In genomic region chr4:109253664-109254151, GRCm38 (mm10) we compare ENCODE assay signal across 14 mouse cellular contexts. TPM values are rescaled to one million over a fixed set of nuclear protein-coding genes. Genes with fewer than 3 reads are reported as not detected.
DNase-seq lines count a peak whose midpoint lies in the region; ATAC-seq and TF ChIP-seq lines count a peak whose summit lies in the region.
"Had no signal": no experiment of that assay in that cellular context is flagged by ENCODE, and none has a peak within 500 bp of the region (broad histone marks: within the 10 kb centered on the region; RNA-seq: fewer than 3 reads in every experiment).

No protein-coding gene starts in this region.

- no peaks in the 10 kb centered on the region for H3K36me3 ChIP-seq in heart, embryonic 12.5 days
- H3K36me3 ChIP-seq in liver, embryonic 16.5 days (ENCODE audit: control insufficient read depth, insufficient read depth): no peaks in the 10 kb centered on the region
- H3K36me3 ChIP-seq in forebrain, postnatal 0 days (ENCODE audit: insufficient read depth): no peaks in the 10 kb centered on the region
- H3K36me3 ChIP-seq: limb, embryonic 12.5 days had no signal

- TF ChIP-seq CTCF in forebrain, postnatal 0 days (IDR thresholded peaks at IDR 0.05; ENCODE audit: low read depth): no peak

- H3K27me3 ChIP-seq in heart, embryonic 12.5 days (replicated peaks): no peaks in the 10 kb centered on the region
- H3K27me3 ChIP-seq in liver, embryonic 16.5 days (ENCODE audit: control insufficient read depth, insufficient read depth, low read depth, low read length): no peaks in the 10 kb centered on the region
- H3K27me3 ChIP-seq in forebrain, postnatal 0 days (ENCODE audit: insufficient read depth, low read length): no peaks in the 10 kb centered on the region
- H3K27me3 ChIP-seq: limb, embryonic 12.5 days had no signal

- no peak for ATAC-seq in heart, embryonic 12.5 days (ENCODE audit: insufficient number of reproducible peaks, low FRiP score)
- no peak for ATAC-seq in liver, embryonic 16.5 days (ENCODE audit: low read depth)
- ATAC-seq in monocyte, adult 5-6 weeks (replicated peaks; ENCODE audit: insufficient number of reproducible peaks, low FRiP score, low TSS enrichment, poor library complexity, severe bottlenecking): 0 out of 2 replicates have a peak, but pooled peaks have one; percentile 37
- ATAC-seq in forebrain, postnatal 0 days: no peak

- H3K4me1 ChIP-seq in heart, embryonic 12.5 days (replicated peaks): peaks cover 12% of the 10 kb centered on the region; the same call in 1 of the 2 replicates
- H3K4me1 ChIP-seq in liver, embryonic 16.5 days (ENCODE audit: control insufficient read depth, low read depth, low read length): peaks cover 26% of the 10 kb centered on the region
- no peaks in the 10 kb centered on the region for H3K4me1 ChIP-seq in forebrain, postnatal 0 days (ENCODE audit: insufficient read depth)
- H3K4me1 ChIP-seq: limb, embryonic 12.5 days had no signal

- intact Hi-C loops in left cerebral cortex, postnatal 4 days (cut with DNase I): no loop called here

- peak; percentile 41 for DNase-seq in c-Kit-positive CD71-positive TER-119-positive erythroid progenitor cells, embryonic 14.5 days (ENCODE audit: low spot score)
- no peak for DNase-seq in left cerebral cortex, postnatal 4 days
- DNase-seq in forebrain, postnatal 0 days: no peak
- no peak for DNase-seq in cerebellum, postnatal 10 days
- DNase-seq: adrenal gland, postnatal 10 days; cerebellum, postnatal 14 days; kidney, postnatal 25 days; right cerebral cortex, adult 18-20 months; thymus, adult 2 months had no signal

- WGBS in heart, embryonic 12.5 days: 59% methylated on average over 11 of the region's 11 CpGs
- WGBS in liver, embryonic 16.5 days (ENCODE audit: insufficient replicate concordance): 21% methylated on average over 11 of the region's 11 CpGs
- WGBS in forebrain, postnatal 0 days: 80% methylated on average over 11 of the region's 11 CpGs

- H3K9ac ChIP-seq in heart, embryonic 12.5 days: no peak overlapping the region
- H3K9ac ChIP-seq in liver, embryonic 16.5 days (ENCODE audit: low read depth, low read length): peak overlapping the region; percentile 31; the same call in 1 of the 2 replicates
- no peak overlapping the region for H3K9ac ChIP-seq in forebrain, postnatal 0 days
- H3K9ac ChIP-seq: limb, embryonic 12.5 days had no signal

- no peak overlapping the region for H3K4me3 ChIP-seq in heart, embryonic 12.5 days
- peak overlapping the region; percentile 21; the same call in 1 of the 2 replicates for H3K4me3 ChIP-seq in liver, embryonic 16.5 days (ENCODE audit: low read depth, low read length)
- H3K4me3 ChIP-seq in forebrain, postnatal 0 days (ENCODE audit: low read depth, low read length): no peak overlapping the region
- H3K4me3 ChIP-seq: limb, embryonic 12.5 days; myocyte had no signal

- H3K4me2 ChIP-seq in heart, embryonic 12.5 days: no peak overlapping the region
- H3K4me2 ChIP-seq in liver, embryonic 16.5 days (ENCODE audit: low read depth, low read length): peak overlapping the region; percentile 44
- H3K4me2 ChIP-seq in forebrain, postnatal 0 days (ENCODE audit: low read depth): no peak overlapping the region
- H3K4me2 ChIP-seq: limb, embryonic 12.5 days had no signal

- no peaks in the 10 kb centered on the region for H3K9me3 ChIP-seq in heart, embryonic 12.5 days (replicated peaks)
- no peaks in the 10 kb centered on the region for H3K9me3 ChIP-seq in liver, embryonic 16.5 days (replicated peaks; ENCODE audit: control insufficient read depth, low read length)
- no peaks in the 10 kb centered on the region for H3K9me3 ChIP-seq in forebrain, postnatal 0 days (ENCODE audit: low read length)
- H3K9me3 ChIP-seq: limb, embryonic 12.5 days had no signal

- 0 out of 2 replicates have a peak overlapping the region, but pooled peaks have one; percentile 20 for H3K27ac ChIP-seq in heart, embryonic 12.5 days (ENCODE audit: poor library complexity, severe bottlenecking)
- H3K27ac ChIP-seq in liver, embryonic 16.5 days (ENCODE audit: low read length): peak overlapping the region; percentile 65
- no peak overlapping the region for H3K27ac ChIP-seq in forebrain, postnatal 0 days (ENCODE audit: low read depth, low read length)
- H3K27ac ChIP-seq: limb, embryonic 12.5 days had no signal

RNA-seq across cellular contexts. Expression of gene Calr4, which starts 19.4 kb away (rescaled TPM):
- polyA plus RNA-seq in heart, embryonic 12.5 days (2016; fragmentation: Nextera tagmentation; extraction: Ambion mirVana): 0.60 and 0.61 TPM in 2 replicates
- not detected in 2 replicates for polyA plus RNA-seq in liver, embryonic 16.5 days (2015; fragmentation: Nextera tagmentation; extraction: Ambion mirVana)
- total RNA-seq in monocyte, adult 5-6 weeks (2017): not detected in 3 replicates
- under 1 TPM in 1 of 2 experiments, not detected in 1; 0.46 TPM for total RNA-seq in left cerebral cortex, postnatal 4 days (2021)
- 0.23 and 0.62 TPM in 2 replicates for total RNA-seq in forebrain, postnatal 0 days (2014; rRNA removed)
- polyA plus RNA-seq in forebrain, postnatal 0 days (2015; fragmentation: Nextera tagmentation; extraction: Ambion mirVana): 0.08 and 0.29 TPM in 2 replicates
- polyA plus RNA-seq: limb, embryonic 12.5 days; thymus, adult 2 months had no signal

RNA-seq across cellular contexts. Expression of gene Eps15, which starts 26.4 kb away (rescaled TPM):
- 41.6 and 44.4 TPM in 2 replicates for polyA plus RNA-seq in heart, embryonic 12.5 days (2016; fragmentation: Nextera tagmentation; extraction: Ambion mirVana)
- 35.7 and 37.5 TPM in 2 replicates for polyA plus RNA-seq in liver, embryonic 16.5 days (2015; fragmentation: Nextera tagmentation; extraction: Ambion mirVana)
- total RNA-seq in monocyte, adult 5-6 weeks (2017): 83.5 to 103 TPM (median 93.7 TPM) in 3 replicates
- 100 to 1,000 TPM in 1 of 2 experiments, 10 to 100 TPM in 1; 97.7 to 103 TPM for total RNA-seq in left cerebral cortex, postnatal 4 days (2021)
- 108 and 109 TPM in 2 replicates for total RNA-seq in forebrain, postnatal 0 days (2014; rRNA removed)
- polyA plus RNA-seq in forebrain, postnatal 0 days (2015; fragmentation: Nextera tagmentation; extraction: Ambion mirVana): 33.1 and 42.6 TPM in 2 replicates

RNA-seq across cellular contexts. Expression of gene Osbpl9, which starts 51.6 kb away (rescaled TPM):
- polyA plus RNA-seq in heart, embryonic 12.5 days (2016; fragmentation: Nextera tagmentation; extraction: Ambion mirVana): 48.3 and 53.0 TPM in 2 replicates
- 27.2 and 28.6 TPM in 2 replicates for polyA plus RNA-seq in liver, embryonic 16.5 days (2015; fragmentation: Nextera tagmentation; extraction: Ambion mirVana)
- 182 to 250 TPM (median 202 TPM) in 3 replicates for total RNA-seq in monocyte, adult 5-6 weeks (2017)
- total RNA-seq in left cerebral cortex, postnatal 4 days (2021): 10 to 100 TPM; 66.6 to 81.4 TPM
- total RNA-seq in forebrain, postnatal 0 days (2014; rRNA removed): 67.0 and 86.4 TPM in 2 replicates
- polyA plus RNA-seq in forebrain, postnatal 0 days (2015; fragmentation: Nextera tagmentation; extraction: Ambion mirVana): 42.3 and 53.6 TPM in 2 replicates
